Mouse (Mus musculus): ENCODE results near the gene Parp4. TPM values are rescaled to one million over a fixed set of nuclear protein-coding genes. Genes with fewer than 3 reads are reported as not detected.

The Parp4 gene
- polyA plus RNA-seq, 1 experiment = 7.6 TPM

GRCm38 (mm10) chr14:56575969-56576901, 816 bp downstream of the Parp4 start:
- Histone ChIP-seq H3K4me1 (ENCODE audit: control insufficient read depth, insufficient read depth, insufficient read length) (peaks cover 4% of the 10 kb centered on the region), H3K27ac (ENCODE audit: insufficient read depth, low read length) (peak overlapping the region; percentile 93)

GRCm38 (mm10) chr14:56579011-56579410, 3.6 kb downstream of the Parp4 start:
- 90% methylated on average over 8 of the region's 8 CpGs for WGBS
- peaks cover 4% of the 10 kb centered on the region for H3K4me1 ChIP-seq (ENCODE audit: control insufficient read depth, insufficient read depth, insufficient read length)
- DNase-seq (ENCODE audit: low read depth in 1 of 2, low spot score in 2 of 2) = no peak
- H3K27me3 ChIP-seq (ENCODE audit: control insufficient read depth, insufficient read depth, low read length) = no peaks in the 10 kb centered on the region; the same call in 1 of the 2 replicates
- H3K4me3 ChIP-seq (ENCODE audit: extremely low read depth, insufficient read depth, insufficient read length) = no peak overlapping the region
- H3K36me3 ChIP-seq (ENCODE audit: control insufficient read depth, insufficient read depth, low read length) = 0 out of 2 replicates have a peak, but pooled peaks cover 2% of the 10 kb centered on the region
- no peak overlapping the region for H3K27ac ChIP-seq (ENCODE audit: insufficient read depth, low read length)
- no peak for TF ChIP-seq CTCF (IDR thresholded peaks at IDR 0.05; ENCODE audit: extremely low read depth, insufficient read depth, insufficient read length, insufficient replicate concordance)
- TF ChIP-seq POLR2A (IDR thresholded peaks at IDR 0.05; ENCODE audit: low read depth, low read length) = no peak

More at GRCm38 (mm10) chr14:56575969-56576901, 816 bp downstream of the Parp4 start:
- 25% methylated on average over 18 of the region's 18 CpGs for WGBS
- TF ChIP-seq CTCF (IDR thresholded peaks at IDR 0.05; ENCODE audit: extremely low read depth, insufficient read depth, insufficient read length, insufficient replicate concordance) (no peak), POLR2A (IDR thresholded peaks at IDR 0.05; ENCODE audit: low read depth, low read length) (no peak)
- no peaks in the 10 kb centered on the region; the same call in 1 of the 2 replicates for H3K27me3 ChIP-seq (ENCODE audit: control insufficient read depth, insufficient read depth, low read length)
- peak overlapping the region; percentile 95 for H3K4me3 ChIP-seq (ENCODE audit: extremely low read depth, insufficient read depth, insufficient read length)
- H3K36me3 ChIP-seq (ENCODE audit: control insufficient read depth, insufficient read depth, low read length) = 0 out of 2 replicates have a peak, but pooled peaks cover 2% of the 10 kb centered on the region
- DNase-seq (ENCODE audit: low read depth in 1 of 2, low spot score in 2 of 2) = no peak

- 43% methylated on average over 5 of the region's 5 CpGs for WGBS
- TF ChIP-seq POLR2A (IDR thresholded peaks at IDR 0.05; ENCODE audit: low read depth, low read length) (no peak), CTCF (IDR thresholded peaks at IDR 0.05; ENCODE audit: extremely low read depth, insufficient read depth, insufficient read length, insufficient replicate concordance) (no peak)
- Histone ChIP-seq H3K27me3 (ENCODE audit: control insufficient read depth, insufficient read depth, low read length) (no peaks in the 10 kb centered on the region), H3K36me3 (ENCODE audit: control insufficient read depth, insufficient read depth, low read length) (peaks cover 12% of the 10 kb centered on the region), H3K4me1 (ENCODE audit: control insufficient read depth, insufficient read depth, insufficient read length) (peaks cover 4% of the 10 kb centered on the region), H3K4me3 (ENCODE audit: extremely low read depth, insufficient read depth, insufficient read length) (no peak overlapping the region), H3K27ac (ENCODE audit: insufficient read depth, low read length) (no peak overlapping the region)
- peak in 1 of 2 experiments; percentile 35 for DNase-seq (ENCODE audit: low read depth in 1 of 2, low spot score in 2 of 2)
Observed at GRCm38 (mm10) chr14:56581117-56581516, 5.7 kb downstream of the Parp4 start.

GRCm38 (mm10) chr14:56582294-56582693, 6.9 kb downstream of the Parp4 start:
- 87% methylated on average over 6 of the region's 6 CpGs for WGBS
- Histone ChIP-seq H3K36me3 (ENCODE audit: control insufficient read depth, insufficient read depth, low read length) (peaks cover 17% of the 10 kb centered on the region), H3K4me3 (ENCODE audit: extremely low read depth, insufficient read depth, insufficient read length) (no peak overlapping the region), H3K4me1 (ENCODE audit: control insufficient read depth, insufficient read depth, insufficient read length) (peaks cover 2% of the 10 kb centered on the region; the same call in 1 of the 2 replicates), H3K27ac (ENCODE audit: insufficient read depth, low read length) (no peak overlapping the region), H3K27me3 (ENCODE audit: control insufficient read depth, insufficient read depth, low read length) (no peaks in the 10 kb centered on the region)
- TF ChIP-seq POLR2A (IDR thresholded peaks at IDR 0.05; ENCODE audit: low read depth, low read length) (no peak), CTCF (IDR thresholded peaks at IDR 0.05; ENCODE audit: extremely low read depth, insufficient read depth, insufficient read length, insufficient replicate concordance) (no peak)
- DNase-seq (ENCODE audit: low read depth in 1 of 2, low spot score in 2 of 2) = no peak

GRCm38 (mm10) chr14:56592191-56592590, 16.8 kb downstream of the Parp4 start:
- H3K4me1 ChIP-seq (ENCODE audit: control insufficient read depth, insufficient read depth, insufficient read length) = no peaks in the 10 kb centered on the region
- H3K27ac ChIP-seq (ENCODE audit: insufficient read depth, low read length) = no peak overlapping the region
- no peaks in the 10 kb centered on the region for H3K27me3 ChIP-seq (ENCODE audit: control insufficient read depth, insufficient read depth, low read length)
- no peak for TF ChIP-seq POLR2A (IDR thresholded peaks at IDR 0.05; ENCODE audit: low read depth, low read length)
- TF ChIP-seq CTCF (IDR thresholded peaks at IDR 0.05; ENCODE audit: extremely low read depth, insufficient read depth, insufficient read length, insufficient replicate concordance) = no peak
- 91% methylated on average over 9 of the region's 9 CpGs for WGBS
- H3K4me3 ChIP-seq (ENCODE audit: extremely low read depth, insufficient read depth, insufficient read length) = no peak overlapping the region
- H3K36me3 ChIP-seq (ENCODE audit: control insufficient read depth, insufficient read depth, low read length) = peaks cover 55% of the 10 kb centered on the region
- no peak for DNase-seq (ENCODE audit: low read depth in 1 of 2, low spot score in 2 of 2)

- peaks cover 51% of the 10 kb centered on the region for H3K36me3 ChIP-seq (ENCODE audit: control insufficient read depth, insufficient read depth, low read length)
Observed at GRCm38 (mm10) chr14:56594811-56595210, 19.4 kb downstream of the Parp4 start.

More at GRCm38 (mm10) chr14:56594811-56595210, 19.4 kb downstream of the Parp4 start:
- H3K27ac ChIP-seq (ENCODE audit: insufficient read depth, low read length) = no peak overlapping the region
- no peaks in the 10 kb centered on the region for H3K4me1 ChIP-seq (ENCODE audit: control insufficient read depth, insufficient read depth, insufficient read length)
- 95% methylated on average over 1 of the region's 1 CpGs for WGBS
- no peaks in the 10 kb centered on the region for H3K27me3 ChIP-seq (ENCODE audit: control insufficient read depth, insufficient read depth, low read length)
- no peak for DNase-seq (ENCODE audit: low read depth in 1 of 2, low spot score in 2 of 2)
- TF ChIP-seq CTCF (IDR thresholded peaks at IDR 0.05; ENCODE audit: extremely low read depth, insufficient read depth, insufficient read length, insufficient replicate concordance) (no peak), POLR2A (IDR thresholded peaks at IDR 0.05; ENCODE audit: low read depth, low read length) (no peak)
- no peak overlapping the region for H3K4me3 ChIP-seq (ENCODE audit: extremely low read depth, insufficient read depth, insufficient read length)

Measured in spleen, adult 2 months (tissue).